Mouse (Mus musculus) 3T3-L1 (cell line): ENCODE measurements around the gene Pbx3.

ENCODE experiments used
- DNase-seq: peaks from one replicate; pipeline ENCODE4 v3.0.0-alpha.2; 2015; ENCODE audit warnings: low read depth, low spot score

Pbx3 gene

GRCm38 (mm10) chr2:34225470-34225869 is 147.5 kb downstream of the Pbx3 start:
- no peak for DNase-seq

GRCm38 (mm10) chr2:34221477-34221876 is 151.5 kb downstream of the Pbx3 start:
- DNase-seq, result no peak

- no peak for DNase-seq
Observed at GRCm38 (mm10) chr2:34219150-34219549, 153.8 kb downstream of the Pbx3 start.

- no peak for DNase-seq
Observed at GRCm38 (mm10) chr2:34217596-34217995, 155.3 kb downstream of the Pbx3 start.

- no peak for DNase-seq
Observed at GRCm38 (mm10) chr2:34215496-34215895, 157.4 kb downstream of the Pbx3 start.

GRCm38 (mm10) chr2:34212418-34212817 is 160.5 kb downstream of the Pbx3 start:
- DNase-seq, result no peak

GRCm38 (mm10) chr2:34204797-34205196 is 168.1 kb downstream of the Pbx3 start:
- no peak for DNase-seq

- DNase-seq, result no peak
Observed at GRCm38 (mm10) chr2:34204325-34204724, 168.6 kb downstream of the Pbx3 start.

GRCm38 (mm10) chr2:34193870-34194820 is 178.8 kb downstream of the Pbx3 start:
- DNase-seq, result no peak

- no peak for DNase-seq
Observed at GRCm38 (mm10) chr2:34193276-34193675, 179.7 kb downstream of the Pbx3 start.

GRCm38 (mm10) chr2:34187366-34187765 is 185.6 kb downstream of the Pbx3 start:
- no peak for DNase-seq

- no peak for DNase-seq
Observed at GRCm38 (mm10) chr2:34181600-34181999, 191.3 kb downstream of the Pbx3 start.

- DNase-seq, result no peak
Observed at GRCm38 (mm10) chr2:34179299-34179698, 193.6 kb downstream of the Pbx3 start.

GRCm38 (mm10) chr2:34178653-34179052 is 194.3 kb downstream of the Pbx3 start:
- no peak for DNase-seq

- no peak for DNase-seq
Observed at GRCm38 (mm10) chr2:34170424-34170823, 202.5 kb downstream of the Pbx3 start.

GRCm38 (mm10) chr2:34169626-34170025 is 203.3 kb downstream of the Pbx3 start:
- DNase-seq, result no peak

GRCm38 (mm10) chr2:34168191-34168590 is 204.8 kb downstream of the Pbx3 start:
- DNase-seq, result no peak

- DNase-seq, result no peak
Observed at GRCm38 (mm10) chr2:34162484-34162883, 210.5 kb downstream of the Pbx3 start.

GRCm38 (mm10) chr2:34157746-34158145 is 215.2 kb downstream of the Pbx3 start:
- DNase-seq, result peak; percentile 49

- no peak for DNase-seq
Observed at GRCm38 (mm10) chr2:34154833-34155232, 218.1 kb downstream of the Pbx3 start.

- no peak for DNase-seq
Observed at GRCm38 (mm10) chr2:34153336-34153735, 219.6 kb downstream of the Pbx3 start.

GRCm38 (mm10) chr2:34150560-34150959 is 222.4 kb downstream of the Pbx3 start:
- peak; percentile 66 for DNase-seq

GRCm38 (mm10) chr2:34148214-34148613 is 224.7 kb downstream of the Pbx3 start:
- no peak for DNase-seq
